Mouse (Mus musculus) left cerebral cortex, adult 11 months (tissue): Measurements from ENCODE around the gene Nrg4.
A peak's percentile ranks its signal among the peaks of the same experiment; 100 is the strongest.

Experiments
- DNase-seq: peaks from one replicate; pipeline ENCODE4 v3.0.0; 2022; ENCODE audit warnings: low spot score

Nrg4 gene

DNA sequence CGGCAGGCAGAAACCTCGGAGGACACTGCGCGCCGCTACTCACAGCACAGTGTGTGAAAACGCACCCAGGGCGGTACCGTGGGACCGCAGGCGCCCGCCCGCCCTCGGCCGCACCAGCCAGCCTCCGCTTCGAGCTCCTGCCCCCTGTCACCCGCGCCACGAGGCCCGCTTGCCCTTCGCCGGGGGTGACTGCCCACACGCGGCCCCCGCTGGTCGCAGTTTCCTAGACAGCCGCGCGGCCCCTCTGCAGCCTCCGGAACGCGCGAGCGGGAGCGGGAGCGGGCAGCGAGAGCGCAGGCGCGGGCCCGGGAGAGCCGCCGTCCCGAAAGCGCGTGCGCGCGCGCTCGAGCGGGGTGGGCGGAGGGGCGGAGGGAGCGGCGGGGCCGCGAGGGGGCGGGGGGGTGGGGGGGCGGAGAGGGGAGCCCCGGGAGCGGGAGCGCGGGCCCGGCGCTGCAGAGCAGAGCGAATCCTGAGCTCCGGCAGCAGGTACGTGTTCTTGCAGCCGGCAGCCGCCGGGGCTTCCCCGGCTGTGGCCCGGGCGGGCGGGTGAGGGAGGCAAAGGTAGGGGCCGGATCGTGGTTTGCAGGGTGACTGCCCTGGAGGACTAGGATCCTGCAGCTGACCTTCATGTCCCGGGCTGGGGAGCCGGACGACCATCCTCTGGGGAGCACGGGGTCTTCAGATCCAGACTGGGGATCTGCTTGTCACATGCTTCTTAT is at the start of gene Nrg4, which contains the start of gene Tmem266:
Gene Nrg4, minus strand, starts transcription at position 330 of the 719 bp plus-strand sequence.
Gene Tmem266, plus strand, starts transcription at position 399 of the 719 bp plus-strand sequence.
- peak; percentile 47 for DNase-seq

DNA sequence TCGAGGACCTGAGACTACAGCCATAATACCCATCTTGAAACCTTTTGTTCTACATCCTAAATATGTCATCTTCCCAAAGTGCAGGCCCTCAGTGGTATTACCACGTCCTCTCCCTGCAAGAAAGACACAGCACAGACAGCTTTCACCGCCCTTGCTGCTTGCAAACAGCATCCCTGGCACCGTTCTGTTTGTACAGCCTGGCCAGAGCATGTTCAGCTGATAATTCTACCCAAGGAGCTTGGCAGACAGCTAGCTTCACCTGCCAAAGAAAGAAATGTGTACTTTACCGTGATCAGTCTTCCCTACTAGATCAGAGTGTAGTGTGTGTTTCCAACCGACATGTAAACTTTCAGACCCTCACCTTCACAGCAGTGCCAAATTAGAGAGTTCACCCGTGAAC is 45.3 kb upstream of the Nrg4 start:
- no peak for DNase-seq

DNA sequence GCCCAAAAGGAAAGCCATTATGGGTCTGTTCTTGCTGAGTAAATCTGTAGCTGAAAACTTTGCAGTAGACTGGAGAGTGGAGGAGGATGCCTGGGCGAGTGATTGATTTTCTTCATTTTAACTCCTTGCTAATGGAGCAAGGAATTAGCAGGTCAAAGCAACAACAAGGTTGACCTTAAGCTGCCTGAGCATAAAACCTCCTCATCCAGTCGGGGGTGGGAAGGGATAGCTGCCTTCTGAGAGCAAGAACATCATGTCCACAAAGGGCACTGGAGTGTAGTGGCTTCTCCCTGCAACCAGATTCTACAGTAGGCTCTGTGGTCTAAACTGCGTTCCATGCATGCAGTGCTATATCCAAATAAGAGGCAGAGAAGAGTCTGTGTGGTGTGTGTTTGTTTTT is 41.4 kb upstream of the Nrg4 start:
- DNase-seq = no peak

DNA sequence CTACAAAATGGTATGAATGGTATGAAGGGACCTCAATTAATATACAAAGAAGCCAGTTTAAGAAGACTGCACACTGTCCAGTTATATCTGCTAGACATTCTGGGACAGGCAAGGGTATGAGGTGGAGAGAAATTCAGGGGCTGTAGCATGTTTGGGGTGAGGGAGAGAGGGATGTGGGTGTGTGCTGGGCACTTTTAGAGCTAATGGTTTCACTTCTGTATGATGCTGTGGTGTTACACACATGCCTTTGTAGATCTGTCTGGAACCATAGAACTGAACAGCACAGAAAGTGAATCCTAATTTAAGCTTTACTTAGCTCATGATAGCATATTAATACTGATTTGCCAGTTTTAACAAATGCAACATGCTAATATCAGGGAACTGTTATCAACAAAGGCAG is 37.1 kb upstream of the Nrg4 start:
- no peak for DNase-seq

DNA sequence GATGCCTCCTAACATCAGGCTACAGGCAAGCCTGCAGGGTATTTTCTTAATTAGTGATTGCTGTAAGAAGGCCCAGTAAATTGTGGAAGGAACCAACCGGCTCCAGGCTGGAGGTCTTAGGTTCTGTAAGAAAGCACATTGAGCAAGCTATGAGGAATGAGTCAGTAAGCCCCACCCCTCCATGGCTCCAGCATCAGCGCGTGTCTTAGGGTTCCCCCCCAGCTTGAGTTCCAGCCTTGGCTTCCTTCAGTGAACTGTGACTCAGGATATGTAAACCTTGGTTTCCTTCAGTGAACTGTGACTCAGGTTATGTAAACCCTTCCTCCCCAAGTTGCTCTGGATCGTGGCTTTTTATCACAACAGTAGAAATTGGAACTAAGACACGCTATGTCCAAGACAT is 35.3 kb upstream of the Nrg4 start:
- DNase-seq = no peak

DNA sequence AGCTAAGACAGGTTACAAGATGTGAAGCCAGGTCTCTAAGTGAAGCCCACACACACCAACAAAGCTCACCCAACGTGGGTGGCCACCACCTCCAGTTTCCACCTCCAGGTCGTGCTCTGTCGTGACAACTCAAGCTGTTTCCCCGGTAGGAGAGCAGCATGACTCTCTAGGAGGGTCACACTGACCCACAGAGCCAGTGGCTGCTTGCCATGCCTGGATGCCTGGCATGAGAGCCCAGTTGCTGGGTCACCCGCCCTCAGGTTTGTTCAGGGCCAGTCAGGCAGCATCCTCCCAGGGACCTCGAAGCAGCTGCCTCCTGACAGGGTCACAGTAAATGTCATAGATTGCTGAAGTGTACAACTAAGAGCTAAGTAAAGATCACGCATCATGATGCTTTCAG is 34.2 kb upstream of the Nrg4 start:
- DNase-seq = no peak

DNA sequence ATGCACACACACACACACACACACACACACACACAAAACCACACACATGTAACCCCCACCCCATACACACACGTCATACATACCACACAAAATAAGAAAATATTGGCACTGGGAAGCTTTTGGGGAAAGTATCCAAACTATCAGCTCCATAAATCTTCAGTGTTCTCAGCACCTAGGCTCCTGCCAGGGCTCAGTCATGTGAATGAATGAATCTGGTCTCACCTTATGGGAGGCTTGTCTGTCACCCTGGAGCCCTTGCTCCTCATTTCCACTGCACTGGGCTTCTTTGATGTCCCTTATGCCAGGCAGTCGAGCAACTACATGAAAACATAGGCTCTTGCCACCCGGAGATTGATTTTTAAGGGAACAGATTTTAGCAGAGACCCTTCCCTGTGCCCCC is 33.7 kb upstream of the Nrg4 start:
- DNase-seq = no peak

DNA sequence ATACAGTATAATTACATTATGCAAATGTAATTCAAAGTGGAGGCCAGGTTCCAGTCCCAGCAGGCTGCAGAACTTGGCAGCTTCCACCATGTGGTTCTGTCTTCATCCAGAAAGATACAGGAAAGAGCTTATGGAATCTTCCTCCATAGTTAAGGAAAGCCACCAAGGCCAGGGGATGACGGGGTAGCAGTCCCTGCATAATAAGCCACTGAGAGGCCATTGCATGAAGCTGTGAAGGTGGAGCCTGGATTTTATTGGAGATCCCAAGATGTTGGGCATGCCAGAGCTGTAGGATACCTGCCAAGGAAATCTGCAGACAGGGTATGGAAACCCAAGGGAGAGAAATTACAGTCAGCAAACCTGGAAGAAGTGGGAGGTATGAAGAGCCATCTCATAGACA is 30.5 kb upstream of the Nrg4 start:
- DNase-seq = no peak

DNA sequence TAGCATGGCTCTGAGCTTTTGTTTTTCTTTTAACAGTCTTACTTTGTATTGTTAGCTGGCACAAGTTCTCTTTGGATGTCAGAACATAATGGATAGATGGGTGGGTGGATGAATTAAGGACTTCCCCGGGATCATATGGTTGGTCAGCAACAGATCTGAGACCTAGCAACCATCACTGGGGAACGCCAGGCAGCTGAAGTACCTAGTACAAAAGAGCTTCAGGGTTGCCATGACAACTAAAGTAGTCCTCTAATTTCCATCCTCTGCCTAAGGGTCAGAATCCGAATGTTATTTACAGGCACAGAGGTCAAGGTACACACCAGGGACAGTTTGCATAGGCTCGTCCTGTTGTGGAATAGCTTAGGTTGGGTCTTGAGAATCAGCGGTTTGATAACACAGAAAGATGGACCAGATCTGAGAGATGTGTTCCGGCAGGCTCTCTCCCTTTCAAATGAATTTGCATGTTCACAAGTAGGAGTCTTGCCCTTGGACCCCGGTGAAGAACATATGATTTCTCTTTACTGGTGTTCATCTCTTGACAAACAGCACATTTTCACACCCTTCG is 28.7 kb upstream of the Nrg4 start:
- no peak for DNase-seq

DNA sequence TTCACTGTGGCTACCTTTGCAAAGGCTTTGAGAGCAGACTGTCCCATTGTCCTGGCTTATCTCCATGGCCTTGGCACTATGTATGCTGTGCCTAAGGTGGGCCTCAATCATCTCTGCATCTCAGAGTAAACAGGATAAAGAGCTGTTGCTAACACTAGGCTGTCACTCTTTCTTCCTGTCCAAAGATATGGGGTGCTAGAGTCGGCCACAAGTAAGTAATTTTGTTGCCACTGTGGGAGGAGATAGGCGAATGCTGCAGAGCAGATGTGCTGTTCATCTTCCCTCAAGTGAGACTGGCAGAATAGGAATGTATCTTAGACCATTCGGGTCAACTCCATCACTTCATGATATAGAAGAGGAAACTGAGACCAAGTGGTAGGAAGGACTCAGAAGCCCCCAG is 28.0 kb upstream of the Nrg4 start:
- DNase-seq = no peak

DNA sequence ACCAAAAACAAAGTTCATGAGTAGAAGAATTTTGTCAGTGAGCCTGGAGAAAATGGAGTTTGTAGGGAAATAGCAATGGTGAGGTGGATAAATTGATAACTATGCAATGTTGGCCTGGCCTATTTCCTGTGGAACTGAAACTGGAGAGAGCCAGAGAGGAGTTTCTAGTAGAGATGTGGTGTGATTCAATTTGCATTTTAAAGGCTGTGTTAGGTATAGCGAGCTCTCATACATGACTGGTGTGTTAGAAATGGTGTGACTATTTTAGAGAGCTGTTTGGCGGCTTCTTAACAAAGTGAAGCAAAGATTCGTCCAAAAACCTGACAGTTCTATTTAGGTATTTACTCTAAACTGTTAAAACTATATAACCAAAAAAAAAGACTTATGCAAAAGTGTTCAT is 22.0 kb upstream of the Nrg4 start:
- no peak for DNase-seq

DNA sequence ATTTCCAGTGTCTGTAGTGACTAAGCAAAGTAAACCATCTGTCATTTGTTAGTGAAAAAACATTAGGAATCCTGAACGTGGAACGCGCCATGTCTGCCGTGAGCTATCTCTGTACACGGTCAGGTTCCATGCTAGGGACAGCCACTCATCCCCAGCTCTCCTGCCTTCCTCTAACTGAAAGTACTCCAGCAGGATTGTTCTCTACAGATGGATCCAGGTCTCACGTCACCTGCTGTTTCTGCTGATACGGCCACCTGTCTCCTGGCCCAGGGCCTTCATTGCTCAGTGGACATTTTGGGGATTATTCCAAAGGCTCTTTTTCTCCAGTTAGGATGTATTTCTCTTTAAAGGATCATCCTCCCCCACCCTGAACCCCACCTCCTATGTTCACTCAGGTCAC is 18.7 kb upstream of the Nrg4 start:
- DNase-seq = no peak

DNA sequence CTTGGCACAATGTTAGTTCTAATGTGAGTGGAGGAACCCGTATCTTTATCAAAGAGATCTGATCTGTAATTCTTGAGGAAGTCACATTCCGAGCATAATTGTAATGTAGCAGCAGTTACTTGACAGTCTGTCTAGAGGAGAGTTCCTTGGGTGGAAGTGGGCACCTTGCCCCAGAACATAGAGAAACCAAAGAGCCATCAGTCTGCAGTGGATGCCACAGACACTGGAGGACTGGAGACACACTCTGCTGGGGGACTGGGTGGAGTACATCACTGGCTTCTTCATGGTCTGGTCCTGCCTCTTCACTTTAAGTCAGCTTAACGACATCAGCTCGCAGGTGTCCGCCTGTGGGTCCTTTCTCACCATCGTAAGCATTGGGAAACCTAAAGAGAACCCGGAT is 17.5 kb upstream of the Nrg4 start:
- no peak for DNase-seq

DNA sequence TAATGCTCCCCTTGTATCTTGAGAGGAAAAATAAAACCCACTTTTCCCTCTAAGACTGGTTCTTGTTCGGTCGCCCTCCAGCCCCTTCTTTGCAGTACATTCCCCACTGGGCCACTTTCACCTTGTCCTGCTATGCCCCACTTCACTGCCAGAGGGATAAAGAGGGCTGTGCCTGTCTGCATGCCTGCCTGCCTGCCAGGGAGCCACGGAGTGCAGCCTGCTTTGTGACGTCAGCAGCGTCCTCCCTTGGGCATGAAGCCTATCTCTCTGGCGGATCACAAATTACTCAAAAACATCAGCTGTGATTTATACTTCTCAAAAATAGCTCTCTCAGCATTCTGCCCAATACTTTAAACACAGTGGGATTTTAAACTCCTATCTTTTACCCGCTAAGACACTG is 6.3 kb upstream of the Nrg4 start:
- no peak for DNase-seq

DNA sequence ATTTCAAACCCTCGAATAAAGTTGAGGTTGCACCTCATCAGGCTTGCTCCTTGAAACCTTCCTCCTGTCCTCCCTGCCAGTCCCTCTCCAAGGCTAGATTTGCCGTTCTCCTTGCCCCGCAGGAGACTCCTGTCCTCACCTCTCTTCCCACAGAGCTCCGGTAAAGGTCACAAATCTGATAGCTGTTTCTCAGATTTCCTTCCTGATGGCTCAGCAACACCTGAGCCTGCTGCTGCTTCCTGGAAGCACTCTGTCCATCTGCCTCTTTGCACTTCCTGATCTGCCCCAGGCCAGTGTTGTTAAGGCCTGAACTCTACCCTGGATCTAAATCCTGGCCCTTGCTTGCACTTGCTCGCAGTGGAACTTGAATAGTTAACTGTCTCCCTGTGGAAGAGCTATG is 5.8 kb upstream of the Nrg4 start:
- no peak for DNase-seq

DNA sequence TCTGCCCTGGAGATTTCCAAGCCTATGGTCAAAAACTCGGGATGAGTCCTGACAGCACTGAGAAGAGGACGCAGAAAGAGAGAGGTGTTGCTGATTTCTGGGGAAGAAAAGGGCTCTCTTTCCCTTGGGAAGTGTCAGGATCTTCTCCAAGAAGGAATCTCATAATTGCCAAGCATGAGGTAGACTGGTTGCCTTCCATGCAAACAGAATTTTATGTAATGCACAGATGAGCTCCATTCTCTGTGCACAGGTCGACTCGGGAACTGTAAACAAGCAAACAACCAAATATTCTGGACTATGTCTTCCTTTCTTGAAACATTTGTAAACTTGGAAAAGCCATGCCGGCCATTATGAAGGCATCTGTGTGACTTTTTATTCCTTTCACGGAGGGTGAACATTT is 2.8 kb upstream of the Nrg4 start:
- DNase-seq = no peak

DNA sequence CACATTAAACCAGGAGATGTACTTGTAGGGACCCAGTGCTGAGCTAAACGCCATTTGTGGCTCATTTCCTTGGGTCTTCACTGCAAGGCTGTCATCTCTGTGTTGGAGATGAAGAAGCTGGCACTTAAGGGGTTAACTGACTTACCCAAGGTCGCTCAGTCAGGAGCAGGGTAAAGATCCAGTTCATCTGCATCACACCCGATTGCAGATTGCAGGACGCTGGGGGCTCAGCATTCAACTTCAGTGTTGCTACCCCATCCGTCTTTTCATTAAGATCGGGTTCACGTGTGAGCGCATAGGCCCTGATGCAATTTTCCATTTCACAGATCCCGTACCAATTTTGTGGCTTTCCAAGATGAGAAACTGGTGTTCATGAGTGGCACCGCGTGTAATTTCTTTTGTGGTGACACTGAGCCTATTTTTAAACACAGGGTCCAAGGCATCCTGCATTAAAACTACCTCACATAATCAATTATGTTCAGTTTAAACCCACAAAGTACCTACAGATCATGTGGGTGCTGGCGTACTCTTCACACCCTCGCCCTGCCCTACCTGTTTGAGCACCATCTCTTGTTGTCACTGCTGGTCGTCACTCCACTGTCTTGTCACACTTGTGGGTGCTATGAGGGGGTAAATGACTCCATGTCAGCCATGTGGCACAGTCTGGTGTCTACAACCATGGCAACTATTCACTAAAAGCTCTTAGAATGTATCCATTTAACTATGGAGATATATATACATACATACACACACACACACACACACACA is 1.7 kb upstream of the Nrg4 start:
- no peak for DNase-seq

DNA sequence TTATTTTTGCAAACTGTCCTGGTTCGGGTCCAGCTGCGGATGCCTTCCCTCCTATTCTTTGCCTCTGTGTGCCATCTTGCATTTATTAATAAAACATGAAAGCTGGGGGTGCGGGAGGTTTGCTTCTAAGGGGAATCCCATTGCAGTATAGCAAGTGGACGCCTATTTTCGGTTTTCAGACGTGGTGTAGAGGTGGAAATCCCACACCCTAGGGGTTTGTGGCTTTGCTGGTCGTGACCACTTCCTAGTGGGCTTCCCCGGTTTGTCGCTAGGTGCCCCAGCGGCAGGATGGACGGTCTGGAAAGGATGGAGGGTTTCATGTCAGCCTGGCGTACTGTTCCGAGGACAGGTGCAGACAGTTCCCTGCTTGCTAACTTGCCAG is 581 bp upstream of the Nrg4 start:
- no peak for DNase-seq

DNA sequence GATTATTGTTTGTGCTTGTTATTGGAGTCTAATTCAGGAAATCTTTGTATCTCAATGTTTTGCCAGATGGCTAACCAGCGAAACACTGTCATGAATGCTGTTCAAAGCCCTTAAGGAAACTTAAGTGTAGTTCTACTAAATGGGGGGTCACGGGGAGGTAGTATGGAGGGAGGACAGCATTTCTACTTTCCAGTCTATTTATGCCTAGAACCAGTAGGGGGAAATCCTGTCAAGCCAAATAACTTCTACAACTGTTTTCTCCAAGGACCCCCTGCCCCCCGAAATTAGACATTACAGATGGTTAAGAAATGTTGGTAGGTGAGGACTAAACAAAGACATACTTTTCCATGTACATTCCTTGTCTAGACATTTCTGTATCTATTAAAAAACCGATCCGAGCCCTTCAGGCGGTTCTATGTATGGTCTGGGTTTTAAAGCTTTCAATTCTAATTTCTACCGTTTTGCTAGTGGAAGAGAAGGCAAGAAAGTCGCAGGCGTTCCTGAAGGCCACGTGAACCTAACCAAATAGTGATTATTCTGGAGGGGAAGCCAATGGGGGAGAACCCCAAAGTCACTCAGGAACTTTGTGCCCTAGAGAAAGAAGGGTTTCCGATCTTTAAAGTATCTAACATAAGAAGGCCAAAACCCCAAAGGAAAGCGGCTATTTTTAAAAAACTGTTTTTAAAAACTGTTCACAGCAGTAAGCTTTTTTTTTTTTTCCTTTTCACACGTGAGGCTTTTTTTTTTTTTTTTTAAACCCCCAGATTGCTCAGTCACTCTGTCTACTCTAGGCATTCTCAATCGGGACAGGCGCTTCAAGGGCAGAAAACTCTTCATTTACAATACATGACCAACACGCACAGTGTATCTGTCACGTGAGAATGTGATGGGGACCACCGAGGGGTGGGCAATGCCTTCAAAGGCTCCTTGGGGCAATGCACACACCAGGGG is 805 bp downstream of the Nrg4 start:
- DNase-seq = no peak

DNA sequence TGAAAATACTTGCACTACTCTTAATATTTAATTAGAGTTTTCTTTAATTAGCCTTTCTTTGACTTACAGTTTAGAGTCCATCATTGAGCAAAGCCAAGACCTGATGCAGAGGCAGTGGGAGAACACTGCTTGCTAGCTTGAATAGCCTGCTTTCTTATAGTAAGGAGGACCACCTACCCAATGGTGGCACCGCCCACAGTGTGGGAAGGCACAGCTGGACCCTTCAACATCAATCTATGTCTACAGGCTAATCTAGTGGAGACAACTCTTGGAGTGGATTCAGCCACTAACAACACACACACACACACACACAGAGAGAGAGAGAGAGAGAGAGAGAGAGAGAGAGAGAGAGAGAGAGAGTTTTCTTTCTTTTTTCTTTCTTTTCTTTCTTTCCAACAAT is 1.6 kb downstream of the Nrg4 start:
- DNase-seq = no peak

DNA sequence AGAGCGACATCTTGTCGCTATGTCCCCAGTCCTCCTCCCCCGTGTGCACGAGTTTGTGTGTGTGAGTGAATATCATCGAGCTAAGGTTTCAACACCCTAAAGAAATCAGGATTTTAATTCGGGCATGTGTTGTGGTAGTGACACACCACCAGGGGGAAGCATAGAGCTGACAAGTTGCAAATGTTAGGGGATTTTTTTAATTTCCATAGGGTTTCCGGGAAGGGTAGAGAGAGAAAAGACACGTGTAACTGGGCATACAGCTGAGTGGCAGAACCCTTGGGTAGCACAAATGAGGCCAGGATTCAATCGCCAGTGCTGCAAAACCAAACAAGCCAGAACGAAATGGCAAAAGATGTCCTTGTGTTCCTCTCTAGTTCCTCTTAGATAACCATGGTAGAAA is 2.1 kb downstream of the Nrg4 start:
- no peak for DNase-seq

DNA sequence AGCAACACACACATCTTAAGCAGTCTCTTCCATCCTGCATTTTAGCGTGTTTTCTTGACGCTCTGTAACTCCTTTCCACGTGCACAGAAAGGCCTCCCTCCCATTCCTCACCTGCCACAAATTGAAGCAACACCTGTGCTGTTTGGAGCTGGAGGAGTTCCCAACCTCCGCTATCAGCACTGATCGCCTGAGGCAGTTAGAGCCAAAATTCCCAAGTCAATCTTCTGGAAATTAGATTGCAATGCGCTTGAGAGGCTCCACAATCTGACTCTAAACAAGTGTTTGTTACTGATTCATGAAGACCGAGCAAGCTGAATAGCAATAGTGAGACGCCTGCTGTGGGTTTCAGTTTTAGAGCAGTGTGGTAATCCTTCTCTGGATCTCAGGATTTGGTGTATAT is 2.6 kb downstream of the Nrg4 start:
- DNase-seq = no peak
